Mouse (Mus musculus): ENCODE measurements at regions not wholly inside any gene's neighbourhood (a gene's known extent, or its start where the extent isn't known, plus 50 kb on each side); places are given as distances from the start of the nearest gene placed in this dataset.

DNA sequence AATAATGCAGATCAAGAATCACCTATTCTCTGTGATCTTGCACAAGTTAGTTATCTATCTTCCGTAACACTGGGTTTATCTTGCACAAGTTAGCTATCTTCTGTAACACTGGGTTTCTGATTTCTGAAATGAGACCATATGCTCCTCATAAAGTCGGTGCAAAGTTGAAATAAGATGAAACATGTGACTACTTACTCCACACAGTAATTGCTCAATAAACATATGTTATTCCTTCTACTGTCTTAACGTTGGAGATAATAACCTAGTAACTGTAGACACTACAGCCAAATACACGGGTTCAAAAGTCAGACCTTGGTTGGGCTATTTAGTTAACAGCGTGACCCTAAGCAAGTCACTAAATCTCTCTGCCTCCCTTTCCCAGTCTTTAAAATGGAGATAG, 65.8 kb upstream of the Atp11b start:
- ATAC-seq: no peak

DNA sequence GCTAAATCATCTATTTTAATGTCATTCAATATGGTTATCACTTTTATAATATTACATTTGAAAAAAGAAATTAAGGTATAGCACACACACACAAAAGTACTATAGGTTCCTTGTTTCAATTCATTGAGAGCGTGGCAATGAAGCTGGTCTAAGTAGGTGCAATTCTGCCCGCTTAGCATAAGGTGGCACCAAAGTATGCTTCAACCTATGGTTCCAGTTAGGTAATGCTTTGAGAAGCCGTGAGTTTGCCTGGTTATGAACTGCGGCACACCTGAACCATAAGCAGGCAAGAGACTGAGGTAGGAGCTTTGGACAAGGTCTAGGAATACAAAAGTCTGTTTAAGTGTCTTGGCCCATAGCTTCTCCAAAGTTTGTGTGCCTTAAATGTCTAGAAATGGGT, 65.1 kb upstream of the Atp11b start:
- ATAC-seq: peak; percentile 73

- peak; percentile 98 for ATAC-seq
Observed at GRCm38 (mm10) chr3:35693039-35693438, 60.9 kb upstream of the Atp11b start.

DNA sequence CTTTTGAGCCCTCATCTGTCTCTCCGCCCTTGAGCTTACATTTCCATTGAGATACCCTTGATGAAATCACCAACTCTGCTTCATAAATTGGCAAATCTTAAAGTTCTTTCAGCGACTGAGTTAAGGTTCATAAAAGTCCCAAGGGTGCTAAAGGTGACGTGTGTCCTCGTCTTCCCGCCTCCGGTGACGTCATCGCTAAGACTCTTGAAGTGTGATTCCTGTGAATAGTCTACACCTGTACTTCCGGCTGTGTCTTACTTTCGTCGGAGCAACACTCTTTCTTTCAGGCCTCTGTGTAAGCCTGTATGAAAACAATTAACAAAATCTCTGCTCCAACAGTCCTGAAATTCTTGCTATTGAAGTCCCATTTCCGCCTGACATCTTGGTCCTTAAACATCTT, 60.4 kb upstream of the Atp11b start:
- no peak for ATAC-seq

DNA sequence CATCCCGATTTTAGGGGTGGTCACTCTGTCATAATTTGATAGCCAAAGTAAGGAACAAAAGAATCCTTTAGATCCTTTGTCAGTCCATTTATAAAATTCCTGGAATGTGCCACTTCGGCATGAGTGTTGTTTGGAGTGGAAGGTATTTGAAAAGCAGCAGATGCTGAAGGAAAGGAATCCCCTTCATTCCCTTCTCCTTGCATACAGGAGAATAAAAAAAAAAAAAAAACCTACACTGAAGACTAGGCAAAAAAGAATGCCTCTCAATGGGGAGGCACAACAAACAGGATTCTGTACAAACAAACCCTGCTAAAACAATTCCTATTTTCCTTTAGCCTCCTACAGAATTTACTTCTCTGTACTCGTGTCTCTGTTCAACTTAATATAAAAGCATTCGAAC, 59.7 kb upstream of the Atp11b start:
- no peak for ATAC-seq

DNA sequence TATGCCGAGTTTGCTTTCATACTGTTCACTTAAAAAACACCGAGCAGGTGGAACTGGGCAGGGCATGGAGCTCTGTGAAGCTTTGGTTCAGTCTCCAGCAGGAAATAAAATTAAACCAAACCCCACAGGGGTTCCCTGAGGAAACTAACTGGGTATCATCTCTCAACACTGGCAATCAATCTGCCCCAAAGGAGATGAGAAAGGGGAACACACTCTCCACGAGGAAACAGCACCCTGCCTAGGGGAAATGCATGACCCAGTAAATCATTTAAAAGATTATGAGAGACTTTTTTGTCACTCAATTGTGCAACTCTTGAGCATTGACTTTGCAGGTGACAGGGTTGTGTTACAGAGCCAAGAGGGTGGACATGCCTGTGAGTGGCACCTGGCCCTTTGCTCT, 58.0 kb upstream of the Atp11b start:
- no peak for ATAC-seq

- ATAC-seq: no peak
Observed at GRCm38 (mm10) chr3:35699266-35699665, 54.6 kb upstream of the Atp11b start.

DNA sequence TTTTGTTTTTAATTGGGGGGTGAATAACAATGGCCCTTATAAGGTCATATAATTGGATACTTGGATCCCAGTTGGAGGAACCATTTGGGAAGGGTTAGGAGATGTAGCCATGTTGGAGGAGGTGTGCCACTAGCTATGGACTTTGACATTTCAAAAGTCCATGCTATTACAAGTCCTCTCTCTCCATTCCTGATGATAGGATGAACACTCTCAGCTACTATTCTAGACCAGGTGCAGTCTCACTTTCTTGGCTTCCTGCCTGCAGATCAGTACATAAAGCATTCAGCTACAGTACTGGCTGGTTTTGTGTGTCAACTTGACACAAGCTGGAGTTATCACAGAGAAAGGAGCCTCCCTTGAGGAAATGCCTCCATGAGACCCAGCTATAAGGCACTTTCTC, 53.9 kb upstream of the Atp11b start:
- no peak for ATAC-seq

DNA sequence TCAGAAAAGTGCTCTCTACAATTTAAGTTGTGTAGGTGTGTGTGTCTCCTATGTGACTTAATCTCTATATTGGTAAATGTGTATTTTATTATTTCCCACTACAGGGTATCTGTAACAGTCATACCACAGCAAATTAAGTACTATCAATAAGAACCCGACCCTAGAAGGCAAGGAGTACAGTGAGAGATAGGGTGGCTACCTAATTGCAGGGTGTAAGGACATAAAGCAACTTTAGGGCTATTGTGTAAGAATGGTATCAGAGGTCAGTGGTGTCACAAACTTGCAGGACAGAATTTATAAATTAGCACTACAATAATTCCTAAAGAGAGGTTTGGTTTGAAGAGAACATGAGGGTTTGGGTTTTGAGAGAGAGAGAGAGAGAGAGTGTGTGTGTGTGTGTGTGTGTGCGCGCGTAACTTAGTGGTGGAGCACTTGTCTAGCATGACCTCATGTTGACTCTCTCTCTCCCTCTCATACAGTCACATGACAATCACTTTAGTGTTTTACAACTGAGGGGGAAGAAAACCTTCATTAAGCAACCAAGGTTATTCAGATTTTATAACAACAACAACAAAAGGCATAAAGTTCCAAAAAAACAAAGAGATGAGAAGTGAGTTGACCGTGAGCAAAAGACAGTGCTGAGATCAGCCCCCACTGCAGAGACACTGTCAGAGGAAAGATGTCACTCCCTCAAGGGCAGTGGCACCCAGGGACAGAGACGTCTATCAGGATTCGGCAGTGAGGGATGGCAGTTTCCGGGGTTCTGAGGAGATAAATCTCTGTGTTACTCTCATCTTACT, 50.2 kb upstream of the Atp11b start:
- ATAC-seq: no peak

Measured in inflammation-experienced regulatory T-cells, adult 6 months (primary cell).